Mouse (Mus musculus): ENCODE results near the gene Slc26a11. TPM values are rescaled to one million over a fixed set of nuclear protein-coding genes. Genes with fewer than 3 reads are reported as not detected.

Gene Slc26a11
- total RNA-seq, 2 experiments from 2014 or later: 4.9 to 6.7 TPM

DNA sequence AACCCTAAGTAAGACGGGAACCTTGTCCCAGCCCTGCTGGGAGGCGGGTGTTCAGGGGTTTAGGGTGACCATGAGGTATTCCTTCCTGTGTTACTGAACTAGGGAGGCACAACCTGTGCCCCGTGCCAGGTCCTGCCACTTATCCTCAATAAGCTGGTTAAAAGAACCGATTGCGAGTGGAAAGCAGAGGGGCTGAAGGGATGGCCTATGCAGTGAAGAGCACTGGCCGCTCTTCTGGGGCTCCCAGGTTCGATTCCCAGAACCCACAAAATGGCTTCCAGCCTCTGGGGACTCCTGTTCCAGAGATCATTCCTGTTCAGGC is 38.1 kb downstream of the Slc26a11 start:
- DNase-seq (ENCODE audit: low spot score in 2 of 2): no peak
- Histone ChIP-seq H3K4me3 (peak overlapping the region; percentile 52), H3K27ac (peak overlapping the region; percentile 72; the same call in 1 of the 2 replicates)
- TF ChIP-seq CTCF (conservative IDR thresholded peaks at IDR 0.05): no peak

DNA sequence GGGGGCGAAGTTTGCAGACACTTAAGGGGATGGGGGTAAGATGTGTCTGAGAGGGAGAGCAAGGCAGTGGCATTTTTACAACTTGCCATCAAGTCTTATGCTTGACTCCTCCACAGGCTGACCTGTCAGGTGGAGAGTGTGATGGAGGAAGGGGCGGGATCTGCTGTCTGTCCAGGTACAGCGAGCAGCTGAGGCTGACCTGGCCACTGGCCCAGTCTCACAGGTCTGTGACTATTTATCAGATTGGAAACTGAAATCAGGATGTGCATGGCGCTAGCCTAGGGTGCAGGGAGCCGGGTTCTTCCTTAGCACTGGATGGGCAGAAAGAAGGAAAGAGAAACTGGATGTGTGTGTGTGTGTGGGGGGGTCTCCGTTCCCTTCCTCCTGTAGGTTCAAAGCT is 38.9 kb downstream of the Slc26a11 start:
- DNase-seq (ENCODE audit: low spot score in 2 of 2): no peak

GRCm38 (mm10) chr11:119395394-119395793 is 40.0 kb downstream of the Slc26a11 start:
- H3K4me3 ChIP-seq: no peak overlapping the region
- no peak overlapping the region for H3K27ac ChIP-seq
- TF ChIP-seq CTCF (conservative IDR thresholded peaks at IDR 0.05): no peak
- no peak for DNase-seq (ENCODE audit: low spot score in 2 of 2)

More for the DNA sequence above, 38.9 kb downstream of the Slc26a11 start:
- Histone ChIP-seq H3K27ac (no peak overlapping the region), H3K4me3 (no peak overlapping the region)
- no peak for TF ChIP-seq CTCF (conservative IDR thresholded peaks at IDR 0.05)

GRCm38 (mm10) chr11:119395931-119396330 is 40.6 kb downstream of the Slc26a11 start:
- TF ChIP-seq CTCF (conservative IDR thresholded peaks at IDR 0.05): no peak
- Histone ChIP-seq H3K4me3 (no peak overlapping the region), H3K27ac (no peak overlapping the region)
- no peak for DNase-seq (ENCODE audit: low spot score in 2 of 2)

- TF ChIP-seq CTCF (conservative IDR thresholded peaks at IDR 0.05): no peak
- no peak for DNase-seq (ENCODE audit: low spot score in 2 of 2)
- Histone ChIP-seq H3K4me3 (no peak overlapping the region), H3K27ac (no peak overlapping the region)
Observed at GRCm38 (mm10) chr11:119396461-119396860, 41.1 kb downstream of the Slc26a11 start.

DNA sequence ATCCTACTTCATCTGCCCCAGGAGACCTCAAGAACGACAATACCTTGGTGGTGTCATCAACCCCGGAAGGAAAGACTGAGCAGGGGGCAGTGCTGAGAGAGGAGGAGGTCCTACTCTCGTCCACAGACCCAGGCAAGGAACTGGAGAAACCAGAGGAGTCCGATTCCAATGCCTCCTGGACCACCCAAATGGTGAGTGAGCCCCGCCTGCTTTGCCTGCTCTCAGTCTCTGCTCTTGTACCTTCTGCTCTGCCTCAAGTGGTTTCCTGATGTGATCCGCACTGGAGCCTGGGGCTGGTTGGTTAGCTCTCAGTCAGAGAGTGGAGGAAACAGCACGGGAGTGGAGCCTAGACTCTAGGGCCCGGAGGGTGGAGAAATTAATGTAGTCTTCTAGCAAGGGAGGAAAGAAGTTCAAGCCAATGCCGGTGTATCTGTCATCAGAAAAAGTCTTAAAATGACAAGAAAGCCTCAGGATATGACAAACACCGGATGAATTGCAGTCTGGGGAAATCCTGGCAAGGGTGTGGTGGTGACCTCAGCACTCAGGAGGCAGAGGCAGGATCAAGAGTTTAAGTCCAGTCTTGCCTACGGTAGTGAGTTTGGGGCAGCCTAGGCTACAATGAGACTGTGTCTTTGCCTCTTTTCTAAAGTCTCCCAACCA is 47.3 kb downstream of the Slc26a11 start:
- Histone ChIP-seq H3K4me3 (no peak overlapping the region), H3K27ac (no peak overlapping the region)
- DNase-seq (ENCODE audit: low spot score in 2 of 2): no peak
- TF ChIP-seq CTCF (conservative IDR thresholded peaks at IDR 0.05): no peak

- TF ChIP-seq CTCF (conservative IDR thresholded peaks at IDR 0.05): peak; percentile 74
- H3K4me3 ChIP-seq: no peak overlapping the region
- peak in 1 of 2 experiments; percentile 15 for DNase-seq (ENCODE audit: low spot score in 2 of 2)
- H3K27ac ChIP-seq: no peak overlapping the region
Observed at GRCm38 (mm10) chr11:119404627-119405026, 49.3 kb downstream of the Slc26a11 start.

- TF ChIP-seq CTCF (conservative IDR thresholded peaks at IDR 0.05): no peak
- no peak overlapping the region for H3K27ac ChIP-seq
- DNase-seq (ENCODE audit: low spot score in 2 of 2): no peak
- no peak overlapping the region for H3K4me3 ChIP-seq
Observed at GRCm38 (mm10) chr11:119407381-119407780, 52.0 kb downstream of the Slc26a11 start.

DNA sequence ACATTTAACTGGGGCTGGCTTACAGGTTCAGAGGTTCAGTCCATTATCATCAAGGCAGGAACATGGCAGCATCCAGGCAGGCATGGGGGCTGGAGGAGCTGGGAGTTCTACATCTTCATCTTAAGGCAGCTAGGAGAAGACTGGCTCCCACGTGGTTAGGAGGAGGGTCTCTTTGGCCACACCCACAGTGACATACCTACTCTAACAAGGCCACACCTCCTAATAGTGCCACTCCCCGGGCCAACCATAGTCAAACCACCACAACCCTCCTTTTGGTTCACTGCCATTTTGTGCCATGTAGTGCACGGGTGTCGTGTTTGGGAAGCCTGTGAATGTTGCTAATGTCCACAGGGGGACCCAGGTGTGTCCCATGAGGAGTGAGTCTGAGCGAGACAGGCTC is 52.6 kb downstream of the Slc26a11 start:
- TF ChIP-seq CTCF (conservative IDR thresholded peaks at IDR 0.05): no peak
- Histone ChIP-seq H3K27ac (no peak overlapping the region), H3K4me3 (no peak overlapping the region)
- DNase-seq (ENCODE audit: low spot score in 2 of 2): no peak

- H3K4me3 ChIP-seq: no peak overlapping the region
- no peak for DNase-seq (ENCODE audit: low spot score in 2 of 2)
- H3K27ac ChIP-seq: no peak overlapping the region
- TF ChIP-seq CTCF (conservative IDR thresholded peaks at IDR 0.05): no peak
Observed at GRCm38 (mm10) chr11:119419327-119420118, 64.2 kb downstream of the Slc26a11 start.

GRCm38 (mm10) chr11:119420426-119420825 is 65.1 kb downstream of the Slc26a11 start:
- Histone ChIP-seq H3K4me3 (no peak overlapping the region), H3K27ac (no peak overlapping the region)
- DNase-seq (ENCODE audit: low spot score in 2 of 2): no peak
- no peak for TF ChIP-seq CTCF (conservative IDR thresholded peaks at IDR 0.05)

DNA sequence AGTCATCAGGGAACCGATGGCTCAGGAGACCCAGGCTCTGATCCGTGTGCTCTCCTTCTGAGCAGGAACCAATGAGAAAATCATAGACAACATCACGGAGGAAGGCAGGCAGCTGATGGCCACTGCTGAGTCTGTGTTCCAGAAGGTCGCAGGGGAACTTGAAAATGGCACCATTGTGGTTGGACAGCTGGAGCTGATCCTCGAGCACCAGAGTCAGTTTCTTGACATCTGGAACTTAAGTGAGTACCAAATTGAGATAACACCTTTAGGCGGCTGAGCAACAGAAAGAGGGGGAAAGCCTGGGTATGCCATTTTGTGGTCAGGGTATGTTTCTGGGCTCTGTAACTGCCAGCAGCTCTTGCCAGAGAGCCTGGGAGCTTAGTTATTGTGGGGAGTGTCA is 72.1 kb downstream of the Slc26a11 start:
- no peak for DNase-seq (ENCODE audit: low spot score in 2 of 2)
- Histone ChIP-seq H3K4me3 (no peak overlapping the region), H3K27ac (no peak overlapping the region)
- TF ChIP-seq CTCF (conservative IDR thresholded peaks at IDR 0.05): no peak

DNA sequence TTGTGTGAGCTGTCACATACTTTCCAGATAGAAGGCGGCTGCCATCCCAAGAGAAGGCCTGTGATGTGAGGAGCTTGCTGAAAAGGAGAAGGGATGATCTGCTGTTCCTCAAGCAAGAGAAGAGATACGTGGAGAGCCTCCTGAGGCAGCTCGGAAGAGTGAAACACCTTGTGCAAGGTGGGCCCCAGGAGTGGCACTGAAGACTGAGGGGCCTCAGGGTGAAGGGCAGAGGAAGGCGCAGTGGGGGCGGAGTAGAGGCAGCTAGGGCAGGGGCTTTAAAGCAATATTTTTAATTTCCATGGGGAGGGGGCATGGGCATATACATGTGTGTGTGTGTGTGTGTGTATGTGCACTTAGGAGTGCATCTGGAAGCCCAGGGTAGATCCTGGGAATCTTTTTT is 72.6 kb downstream of the Slc26a11 start:
- TF ChIP-seq CTCF (conservative IDR thresholded peaks at IDR 0.05): no peak
- no peak for DNase-seq (ENCODE audit: low spot score in 2 of 2)
- no peak overlapping the region for H3K4me3 ChIP-seq

GRCm38 (mm10) chr11:119428649-119429136 is 73.3 kb downstream of the Slc26a11 start:
- no peak for TF ChIP-seq CTCF (conservative IDR thresholded peaks at IDR 0.05)
- no peak overlapping the region for H3K27ac ChIP-seq
- DNase-seq (ENCODE audit: low spot score in 2 of 2): no peak
- H3K4me3 ChIP-seq: peak overlapping the region; percentile 31

More for the DNA sequence above, 72.6 kb downstream of the Slc26a11 start:
- H3K27ac ChIP-seq: no peak overlapping the region

Small RNA genes lying within 50 kb of the gene (microRNA-seq; reads per million reads assigned to microRNA genes)
- 0.32 to 0.37 reads per million in 2 experiments for gene Mir1932

Other genes starting within 250 kb of the Slc26a11 start
- gene Tbc1d16, start 127.1 kb upstream of the Slc26a11 start, total RNA-seq (2021): 10 to 100 TPM; 44.0 to 44.1 TPM
- gene Ccdc40, start 127.0 kb upstream of the Slc26a11 start, total RNA-seq (2021): 1 to 10 TPM; 2.8 to 4.1 TPM
- gene Gaa, start 87.7 kb upstream of the Slc26a11 start, total RNA-seq (2021): 100 to 1,000 TPM; 323 to 324 TPM
- gene Eif4a3, start 55.5 kb upstream of the Slc26a11 start, total RNA-seq (2021): 10 to 100 TPM; 90.8 to 92.2 TPM
- gene Card14, start 47.8 kb upstream of the Slc26a11 start, total RNA-seq (2021): 1 to 10 TPM in 1 of 2 experiments, under 1 TPM in 1; 0.77 to 1.0 TPM
- gene Sgsh, start within 50 bp of the Slc26a11 start, total RNA-seq (2021): 1 to 10 TPM; 5.0 to 6.3 TPM
- 1 to 10 TPM; 3.1 to 4.1 TPM for gene Rnf213, start 37.5 kb downstream of the Slc26a11 start, total RNA-seq (2021)
- gene Endov, start 135.8 kb downstream of the Slc26a11 start, total RNA-seq (2021): 10 to 100 TPM; 35.8 to 35.9 TPM
- 100 to 1,000 TPM; 475 to 499 TPM for gene Nptx1, start 192.2 kb downstream of the Slc26a11 start, total RNA-seq (2021)
- gene Rptor, start 247.3 kb downstream of the Slc26a11 start, total RNA-seq (2021): 10 to 100 TPM; 62.3 to 66.1 TPM

Measured in layer of hippocampus, adult 2 months (tissue).